Mouse (Mus musculus) CD4-positive, CD25-positive, alpha-beta regulatory T cell, adult 2 months (primary cell): ENCODE measurements at regions not wholly inside any gene's neighbourhood (a gene's known extent, or its start where the extent isn't known, plus 50 kb on each side); places are given as distances from the start of the nearest gene placed in this dataset.

Experiments
- DNase-seq: peaks from one replicate; pipeline ENCODE4 v3.0.0-alpha.2; 2012; ENCODE audit warnings: low read depth, low spot score

DNA sequence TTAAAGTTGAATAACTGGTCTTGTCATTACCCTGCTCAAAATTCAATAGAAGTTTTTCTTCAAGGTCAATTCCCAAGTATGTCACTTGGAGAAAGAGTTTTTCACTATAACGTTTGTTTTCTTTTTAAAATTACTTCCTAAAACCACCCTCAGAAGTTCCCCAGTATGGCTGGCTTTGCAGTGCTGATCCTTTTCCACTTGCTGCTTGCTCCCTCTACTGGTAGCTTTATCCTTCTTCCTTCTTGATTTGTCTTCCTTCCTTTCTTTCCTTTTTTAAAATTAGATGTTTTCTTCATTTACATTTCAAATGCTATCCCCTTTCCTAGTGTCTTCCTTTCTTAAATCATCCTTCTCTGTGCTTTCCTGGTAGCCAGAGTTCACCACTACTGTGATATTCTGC lies 73.6 kb downstream of the Rtl3 start:
- peak; percentile 49 for DNase-seq
